20 mouse cellular contexts compared by ENCODE assay signal in the genomic region with DNA sequence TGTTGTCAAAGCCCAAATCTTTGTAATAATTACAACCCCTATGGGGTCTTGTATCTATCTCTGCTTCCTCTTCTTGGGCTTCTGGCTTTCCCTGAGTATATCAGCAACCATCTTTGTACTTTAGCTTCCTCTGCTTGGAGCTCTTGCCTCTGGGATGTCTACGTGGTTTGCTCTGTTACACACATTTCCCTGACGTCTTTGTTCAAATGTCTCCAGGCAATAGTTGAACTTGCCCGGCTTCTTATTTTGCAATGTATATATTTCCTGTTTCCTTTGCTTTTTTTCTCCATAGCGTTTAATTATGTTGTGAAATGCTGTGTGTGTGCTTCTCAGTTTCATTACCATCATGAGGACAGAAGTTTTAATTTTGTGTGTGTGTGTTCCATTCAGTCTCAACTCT. TPM values are rescaled to one million over a fixed set of nuclear protein-coding genes. Genes with fewer than 3 reads are reported as not detected.
"Had no signal": no experiment of that assay in that cellular context is flagged by ENCODE, and none has a peak within 500 bp of the region (broad histone marks: within the 10 kb centered on the region; RNA-seq: fewer than 3 reads in every experiment).

No protein-coding gene starts in this region.

- H3K4me2 ChIP-seq: intestine, embryonic 15.5 days; kidney, embryonic 15.5 days; limb, embryonic 13.5 days; liver, embryonic 15.5 days; midbrain, embryonic 11.5 days had no signal

- H3K36me3 ChIP-seq: intestine, embryonic 15.5 days; kidney, embryonic 15.5 days; limb, embryonic 10.5 days; limb, embryonic 13.5 days; liver, embryonic 15.5 days had no signal

- H3K9ac ChIP-seq: intestine, embryonic 15.5 days; kidney, embryonic 15.5 days; limb, embryonic 13.5 days; liver, embryonic 15.5 days had no signal

- H3K4me3 ChIP-seq: intestine, embryonic 15.5 days; kidney, embryonic 15.5 days; layer of hippocampus, adult 2 months; limb, embryonic 10.5 days; limb, embryonic 13.5 days; liver, embryonic 15.5 days had no signal

- H3K27ac ChIP-seq: intestine, embryonic 15.5 days; kidney, embryonic 15.5 days; layer of hippocampus, adult 2 months; limb, embryonic 10.5 days; limb, embryonic 13.5 days; liver, embryonic 15.5 days; macrophage; stomach, postnatal 0 days had no signal

- H3K9me3 ChIP-seq: intestine, embryonic 15.5 days; kidney, embryonic 15.5 days; limb, embryonic 10.5 days; limb, embryonic 13.5 days; liver, embryonic 15.5 days had no signal

- ATAC-seq: intestine, embryonic 15.5 days had no signal

- H3K4me1 ChIP-seq: liver, embryonic 15.5 days had no signal

- DNase-seq: kidney, adult 11 months; kidney, adult 8-10 months; kidney, postnatal 10 days; layer of hippocampus, adult 9-11 months; liver; lung, adult 2 months; midbrain, embryonic 14.5 days; thymus, adult 2 months; thymus, postnatal 14 days; thymus, postnatal 4 days had no signal

RNA-seq across cellular contexts. Expression of gene Lepr, which starts 4.5 kb away (rescaled TPM):
- total RNA-seq: megakaryocyte-erythroid progenitor cell, adult 5-6 weeks had no signal
- polyA plus RNA-seq: macrophage had no signal
